Mouse (Mus musculus) embryonic facial prominence, embryonic 14.5 days (tissue): ENCODE data around the gene Polr3h. TPM values are rescaled to one million over a fixed set of nuclear protein-coding genes. Genes with fewer than 3 reads are reported as not detected.

Experiments used
- ATAC-seq: fragments of 200-750 bp; cut with Nextera tagmentation; 2 replicates; pipeline ENCODE4 v1.8.0; 2017; ENCODE audit warnings: low read depth, moderate number of reproducible peaks, moderate TSS enrichment
- DNase-seq: peaks from one replicate; pipeline ENCODE4 v3.0.0-alpha.2; 2015; ENCODE audit warnings: low spot score
- H3K27ac ChIP-seq: fragments of 300-500 bp; sonication (generic); replicated peaks from 2 replicates; pipeline ENCODE4 v1.5.1; 2014; ENCODE audit warnings: low read depth, mild to moderate bottlenecking, low read length, moderate library complexity
- H3K27me3 ChIP-seq: fragments of 300-500 bp; sonication (generic); replicated peaks from 2 replicates; pipeline ENCODE4 v1.6.1; 2014; ENCODE audit warnings: low read length; ENCODE audit not compliant: control insufficient read depth, insufficient read depth
- H3K36me3 ChIP-seq: fragments of 300-500 bp; sonication (generic); 2 replicates; pipeline ENCODE4 v1.6.1; 2014; ENCODE audit warnings: low read length, mixed read lengths; ENCODE audit not compliant: control insufficient read depth, insufficient read depth
- H3K4me1 ChIP-seq: fragments of 300-500 bp; sonication (generic); 2 replicates; pipeline ENCODE4 v1.6.1; 2014; ENCODE audit warnings: antibody characterized with exemption, low read length; ENCODE audit not compliant: control insufficient read depth, insufficient read depth
- H3K4me2 ChIP-seq: fragments of 300-500 bp; sonication (generic); 2 replicates; pipeline ENCODE4 v1.6.1; 2014; ENCODE audit warnings: low read depth, mild to moderate bottlenecking, low read length, moderate library complexity, mixed read lengths
- H3K4me3 ChIP-seq: fragments of 300-500 bp; sonication (generic); 2 replicates; pipeline ENCODE4 v1.5.1; 2014; ENCODE audit warnings: low read depth, mild to moderate bottlenecking, low read length
- H3K9ac ChIP-seq: fragments of 300-500 bp; sonication (generic); 2 replicates; pipeline ENCODE4 v1.6.1; 2014; ENCODE audit warnings: low read depth, mild to moderate bottlenecking, low read length, moderate library complexity, mixed read lengths
- H3K9me3 ChIP-seq: fragments of 300-500 bp; sonication (generic); 2 replicates; pipeline ENCODE4 v1.6.1; 2016; ENCODE audit warnings: low read length; ENCODE audit not compliant: control insufficient read depth
- WGBS: fragments of 180-500 bp; shearing (Covaris S2); extraction: QIAGEN DNeasy Blood & Tissue Kit; methylation state at CpG from one replicate; pipeline ENCODE4 v1.1.7; 2014; 5-methylcytosine and 5-hydroxymethylcytosine counted together
- polyA plus RNA-seq: library from polyadenylated mRNA; unstranded; fragments of >200 nt; fragmentation: Nextera tagmentation; extraction: Ambion mirVana; gene quantifications from 2 replicates; pipeline ENCODE4 v1.2.1, GENCODE M21; 2014

Gene Polr3h
- polyA plus RNA-seq, 1 experiment from 2014 or later = 70.4 TPM

DNA sequence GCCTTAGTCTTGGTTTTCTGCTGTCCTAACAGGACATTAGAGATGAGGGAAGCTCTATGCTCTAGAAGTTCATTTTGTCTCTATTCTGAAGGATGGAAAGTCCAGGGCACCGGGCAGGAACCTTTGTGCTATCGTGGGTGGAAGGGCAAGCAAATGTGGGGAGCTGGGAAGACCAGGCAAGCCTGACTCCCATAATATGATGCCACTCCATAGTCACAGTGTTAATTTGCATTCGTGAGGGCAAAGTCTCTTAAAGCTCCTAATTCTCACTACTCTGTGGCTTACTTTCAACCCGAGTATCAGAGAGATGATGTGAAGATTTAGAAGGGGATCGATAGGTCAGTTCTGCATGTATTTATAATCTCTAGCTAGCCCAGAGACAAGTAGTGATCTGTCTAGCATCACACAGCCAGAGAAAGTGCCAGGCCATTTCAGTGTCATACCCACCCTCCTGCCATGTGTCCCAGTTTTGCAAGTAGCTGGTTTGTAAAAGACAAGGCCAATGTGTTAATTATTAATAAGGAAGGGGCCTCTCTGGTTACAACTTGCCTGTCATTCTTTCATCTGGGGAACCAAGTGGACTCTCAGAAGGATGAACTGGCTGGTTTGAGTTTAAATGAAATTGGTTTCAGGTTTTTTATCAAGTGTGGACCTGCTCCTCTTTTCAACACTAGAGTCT lies 28.3 kb downstream of the Polr3h start:
- ATAC-seq (no peak), DNase-seq (no peak)
- WGBS = 91% methylated on average over 5 of the region's 5 CpGs
- Histone ChIP-seq H3K9ac (no peak overlapping the region), H3K4me2 (no peak overlapping the region), H3K4me1 (no peaks in the 10 kb centered on the region), H3K9me3 (no peaks in the 10 kb centered on the region), H3K27ac (no peak overlapping the region), H3K4me3 (no peak overlapping the region), H3K27me3 (no peaks in the 10 kb centered on the region), H3K36me3 (peaks cover 69% of the 10 kb centered on the region)

DNA sequence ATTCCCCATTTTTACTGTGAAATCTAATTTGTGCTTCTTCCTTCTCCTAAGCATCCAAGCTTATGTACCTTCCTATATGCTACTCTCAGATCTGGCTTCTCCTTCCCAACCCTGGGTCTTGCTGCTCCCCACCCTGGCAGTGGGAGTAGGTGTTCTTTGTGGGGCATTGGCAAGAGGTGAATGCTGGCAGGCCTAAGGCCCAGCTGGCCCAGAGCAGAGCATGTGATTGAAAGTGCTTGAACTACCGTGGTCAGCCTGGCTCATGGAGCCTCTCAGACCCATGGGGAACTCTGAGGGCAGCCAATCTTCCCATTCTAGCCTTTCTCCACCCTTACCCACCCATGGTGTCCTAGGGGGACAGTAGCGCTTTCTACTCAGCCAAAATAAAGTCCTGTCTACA lies 29.6 kb downstream of the Polr3h start:
- 82% methylated on average over 2 of the region's 2 CpGs for WGBS
- ATAC-seq = no peak
- H3K9ac ChIP-seq = no peak overlapping the region

DNA sequence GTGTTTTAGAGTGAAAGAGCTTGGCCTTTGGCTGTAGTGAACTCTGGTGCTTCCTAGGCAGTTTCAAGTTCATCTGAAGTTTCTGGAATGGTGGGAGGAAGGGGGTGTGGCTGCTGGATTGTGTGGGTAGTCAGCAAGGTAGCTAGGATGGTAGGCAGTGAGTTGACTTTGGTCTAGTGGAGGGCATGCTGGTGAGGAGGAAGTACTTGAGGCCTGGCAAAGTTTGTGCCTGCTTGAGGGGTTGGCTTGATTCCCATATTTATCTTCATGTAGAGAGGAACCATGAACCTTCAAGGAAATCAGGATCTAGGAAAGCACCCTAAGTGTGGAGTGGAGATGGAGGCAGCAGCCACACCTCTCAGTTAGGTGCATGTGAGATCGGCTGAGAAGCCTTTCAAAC lies 32.0 kb downstream of the Polr3h start:
- no peak overlapping the region for H3K4me3 ChIP-seq
- H3K9me3 ChIP-seq = no peaks in the 10 kb centered on the region
- peaks cover 74% of the 10 kb centered on the region for H3K36me3 ChIP-seq
- 71% methylated on average over 1 of the region's 1 CpGs for WGBS
- no peak overlapping the region for H3K9ac ChIP-seq
- ATAC-seq (no peak), DNase-seq (no peak)
- no peak overlapping the region for H3K4me2 ChIP-seq
- H3K27ac ChIP-seq = no peak overlapping the region
- H3K4me1 ChIP-seq = no peaks in the 10 kb centered on the region
- no peaks in the 10 kb centered on the region for H3K27me3 ChIP-seq

More for the DNA sequence above, 29.6 kb downstream of the Polr3h start:
- no peak overlapping the region for H3K4me2 ChIP-seq
- no peaks in the 10 kb centered on the region for H3K9me3 ChIP-seq
- DNase-seq = no peak
- no peaks in the 10 kb centered on the region for H3K4me1 ChIP-seq
- no peak overlapping the region for H3K4me3 ChIP-seq
- H3K27ac ChIP-seq = no peak overlapping the region
- H3K36me3 ChIP-seq = peaks cover 66% of the 10 kb centered on the region
- no peaks in the 10 kb centered on the region for H3K27me3 ChIP-seq

DNA sequence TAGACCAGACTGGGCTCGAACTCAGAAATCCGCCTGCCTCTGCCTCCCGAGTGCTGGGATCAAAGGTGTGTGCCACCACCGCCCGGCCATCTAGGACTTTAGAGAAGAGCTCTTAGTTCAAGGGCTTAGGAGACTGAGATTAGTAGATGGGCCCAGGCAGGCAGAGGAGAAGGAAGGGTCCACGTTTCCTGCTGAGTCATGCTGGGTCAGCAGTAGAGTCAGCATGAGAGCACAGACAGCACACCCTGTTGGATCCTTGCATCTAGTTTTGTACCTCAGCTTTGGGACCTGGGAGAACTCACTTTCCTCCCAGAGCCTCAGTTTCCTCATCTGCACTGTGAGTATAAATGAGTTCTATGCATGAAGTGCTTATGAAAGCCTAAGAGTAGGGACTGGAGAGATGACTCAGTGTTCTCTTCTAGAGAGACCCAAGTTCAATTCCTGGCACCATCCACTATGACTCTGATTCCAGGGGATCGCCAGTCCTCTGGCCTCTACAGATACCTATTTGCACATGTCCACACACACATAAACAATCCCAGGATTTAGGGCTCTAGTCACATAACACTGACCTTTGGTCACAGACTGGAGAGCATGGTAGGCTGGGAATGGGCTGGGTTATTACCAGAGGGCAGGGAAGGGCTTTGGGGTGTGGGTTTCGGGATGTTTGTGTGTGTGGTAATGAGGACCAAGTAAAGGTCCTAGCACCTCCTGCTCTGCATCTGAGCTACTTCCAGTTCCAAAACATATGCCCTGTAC lies 34.0 kb downstream of the Polr3h start:
- ATAC-seq = no peak
- WGBS = 92% methylated on average over 8 of the region's 8 CpGs
- H3K4me2 ChIP-seq = no peak overlapping the region
- no peaks in the 10 kb centered on the region for H3K9me3 ChIP-seq
- H3K27ac ChIP-seq = no peak overlapping the region
- no peak overlapping the region for H3K9ac ChIP-seq
- no peaks in the 10 kb centered on the region for H3K27me3 ChIP-seq
- no peak for DNase-seq
- H3K4me1 ChIP-seq = no peaks in the 10 kb centered on the region
- H3K4me3 ChIP-seq = no peak overlapping the region
- peaks cover 69% of the 10 kb centered on the region for H3K36me3 ChIP-seq

DNA sequence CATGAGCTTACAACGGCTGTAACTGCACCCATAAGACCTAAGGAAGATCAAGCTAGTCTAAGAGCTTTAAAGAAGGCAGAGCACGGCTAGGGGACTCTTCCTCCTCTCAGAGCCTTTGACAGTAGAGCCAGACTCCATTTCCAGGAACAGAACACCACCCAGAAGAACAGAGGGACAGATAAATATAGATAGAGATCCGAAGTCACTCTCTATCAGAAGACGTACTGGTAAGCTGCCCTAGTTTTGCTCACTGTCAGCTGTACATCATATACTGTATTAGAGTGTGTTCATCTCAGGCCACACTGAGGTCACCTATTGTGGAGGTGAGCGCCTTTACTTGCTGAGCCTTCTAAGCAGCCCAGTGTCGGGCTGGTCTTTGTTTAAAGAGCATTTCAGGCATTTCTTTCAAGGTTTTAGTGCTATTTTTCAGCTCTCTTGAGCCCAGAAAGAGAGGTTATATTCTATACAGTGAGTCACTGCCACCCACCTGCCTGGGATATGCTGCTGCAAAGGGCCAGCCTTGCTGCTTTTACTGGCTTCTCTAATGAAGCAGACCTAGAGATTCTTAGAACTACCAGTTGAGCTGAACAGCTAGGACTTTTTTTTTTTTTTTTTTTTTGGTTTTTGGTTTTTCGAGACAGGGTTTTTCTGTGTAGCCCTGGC lies 34.8 kb downstream of the Polr3h start:
- Histone ChIP-seq H3K4me2 (no peak overlapping the region), H3K27ac (no peak overlapping the region), H3K27me3 (no peaks in the 10 kb centered on the region), H3K9me3 (no peaks in the 10 kb centered on the region), H3K36me3 (peaks cover 69% of the 10 kb centered on the region), H3K4me3 (no peak overlapping the region), H3K9ac (no peak overlapping the region), H3K4me1 (no peaks in the 10 kb centered on the region)
- DNase-seq (no peak), ATAC-seq (no peak)
- WGBS = 87% methylated on average over 7 of the region's 7 CpGs

DNA sequence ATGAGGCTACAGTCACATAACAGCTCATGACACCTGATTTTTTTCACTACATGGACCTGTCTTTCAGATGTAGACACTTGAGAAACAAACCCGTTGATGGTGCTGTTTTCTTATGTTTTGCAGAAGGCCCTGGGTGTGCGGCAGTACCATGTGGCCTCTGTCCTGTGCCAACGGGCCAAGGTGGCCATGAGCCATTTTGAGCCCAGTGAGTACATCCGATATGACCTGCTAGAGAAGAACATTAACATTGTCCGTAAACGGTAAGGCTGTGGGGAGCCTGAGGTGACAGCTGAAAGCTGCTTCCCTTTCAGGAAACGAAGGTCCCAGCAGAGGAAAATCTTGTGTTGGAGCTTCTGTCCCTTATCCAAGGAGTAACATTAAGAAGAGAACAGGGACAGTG lies 36.9 kb downstream of the Polr3h start:
- ATAC-seq (no peak), DNase-seq (no peak)
- H3K27me3 ChIP-seq = no peaks in the 10 kb centered on the region
- H3K4me2 ChIP-seq = no peak overlapping the region
- no peak overlapping the region for H3K4me3 ChIP-seq
- no peak overlapping the region for H3K27ac ChIP-seq
- no peaks in the 10 kb centered on the region for H3K9me3 ChIP-seq
- H3K36me3 ChIP-seq = peaks cover 54% of the 10 kb centered on the region
- WGBS = 95% methylated on average over 7 of the region's 7 CpGs
- no peaks in the 10 kb centered on the region for H3K4me1 ChIP-seq
- no peak overlapping the region for H3K9ac ChIP-seq

DNA sequence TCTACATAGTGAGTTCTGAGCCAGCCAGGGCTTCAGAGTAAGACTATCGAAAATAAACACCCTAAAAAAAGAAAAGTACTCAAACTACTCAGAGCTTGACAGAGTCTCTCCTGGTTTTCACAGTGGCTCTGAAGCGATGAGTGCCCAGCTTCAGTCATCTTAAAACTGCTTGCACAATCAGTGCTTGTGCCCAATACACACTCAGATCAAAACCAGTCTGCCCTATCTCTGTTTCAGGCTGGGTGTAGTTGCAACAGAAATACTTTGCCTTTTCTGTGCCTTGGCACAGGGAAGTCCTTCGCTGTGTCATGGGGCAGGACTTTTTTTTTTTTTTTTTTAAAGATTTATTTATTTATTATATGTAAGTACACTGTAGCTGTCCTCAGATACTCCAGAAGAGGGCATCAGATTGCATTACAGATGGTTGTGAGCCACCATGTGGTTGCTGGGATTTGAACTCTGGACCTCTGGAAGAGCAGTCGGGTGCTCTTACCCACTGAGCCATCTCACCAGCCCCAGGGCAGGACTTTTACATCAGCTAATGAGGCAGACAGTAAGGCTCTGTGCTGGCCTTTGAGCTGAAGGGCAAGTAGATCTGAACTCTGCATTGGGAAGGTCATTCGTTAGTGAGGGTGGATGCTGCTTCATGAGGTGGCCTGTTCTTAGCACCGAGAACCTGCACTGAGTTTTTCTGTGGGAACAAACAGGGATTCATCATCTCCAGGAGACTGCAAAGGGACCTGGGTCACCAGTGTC lies 39.1 kb downstream of the Polr3h start:
- 89% methylated on average over 6 of the region's 6 CpGs for WGBS
- Histone ChIP-seq H3K9ac (no peak overlapping the region), H3K9me3 (no peaks in the 10 kb centered on the region), H3K27me3 (no peaks in the 10 kb centered on the region), H3K4me3 (no peak overlapping the region), H3K4me2 (no peak overlapping the region), H3K4me1 (no peaks in the 10 kb centered on the region), H3K27ac (no peak overlapping the region), H3K36me3 (peaks cover 36% of the 10 kb centered on the region)
- DNase-seq (no peak), ATAC-seq (no peak)

DNA sequence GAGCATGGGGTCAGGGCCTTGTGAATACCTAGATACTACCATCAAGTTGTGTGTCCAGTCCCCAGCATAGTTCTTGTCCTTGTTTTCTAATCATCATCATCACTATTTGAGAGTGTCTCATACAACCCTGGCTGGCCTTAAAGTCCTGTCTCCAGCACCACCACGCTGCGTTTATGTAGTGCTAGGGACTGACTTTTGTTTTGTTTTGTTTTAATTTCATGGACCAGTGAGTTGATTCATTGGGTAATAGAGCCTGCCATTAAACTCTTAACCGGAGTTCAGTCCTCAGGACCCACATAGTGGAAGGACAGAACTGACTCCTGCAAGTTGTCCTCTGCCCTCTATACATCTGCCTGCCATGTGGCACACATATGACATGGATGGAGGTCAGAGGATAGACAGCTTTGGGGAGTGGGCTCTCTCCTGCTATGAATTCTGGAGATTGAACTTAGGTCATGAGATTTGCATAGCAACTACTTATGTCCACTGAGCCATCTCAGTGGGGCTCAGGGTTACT lies 40.6 kb downstream of the Polr3h start:
- Histone ChIP-seq H3K9me3 (no peaks in the 10 kb centered on the region), H3K4me1 (no peaks in the 10 kb centered on the region), H3K36me3 (peaks cover 24% of the 10 kb centered on the region), H3K4me2 (no peak overlapping the region), H3K27me3 (no peaks in the 10 kb centered on the region), H3K27ac (no peak overlapping the region), H3K9ac (no peak overlapping the region), H3K4me3 (no peak overlapping the region)
- ATAC-seq (no peak), DNase-seq (no peak)
- 87% methylated on average over 3 of the region's 3 CpGs for WGBS
